In genomic region chr3:51222834-51223460, GRCm38 (mm10) we compare ENCODE assay signal across 12 mouse cellular contexts. TPM values are rescaled to one million over a fixed set of nuclear protein-coding genes. Genes with fewer than 3 reads are reported as not detected.
A peak's percentile ranks its signal among the peaks of the same experiment; 100 is the strongest.
DNase-seq lines count a peak whose midpoint lies in the region; ATAC-seq and TF ChIP-seq lines count a peak whose summit lies in the region.
"Had no signal": no experiment of that assay in that cellular context is flagged by ENCODE, and none has a peak within 500 bp of the region (broad histone marks: within the 10 kb centered on the region; RNA-seq: fewer than 3 reads in every experiment).

No protein-coding gene starts in this region.

- peaks cover 1% of the 10 kb centered on the region for H3K4me1 ChIP-seq in heart, adult 2 months (ENCODE audit: control insufficient read depth, insufficient read depth, low read length)
- H3K4me1 ChIP-seq in kidney, postnatal 0 days (replicated peaks; ENCODE audit: insufficient read depth, low read length), result peaks cover 20% of the 10 kb centered on the region
- peaks cover 6 to 16% of the 10 kb centered on the region in 2 experiments for H3K4me1 ChIP-seq in ES-E14 (ENCODE audit: control insufficient read depth in 2 of 2, insufficient read depth in 2 of 2, low read length in 2 of 2, poor library complexity in 1 of 2)
- peaks cover 39% of the 10 kb centered on the region for H3K4me1 ChIP-seq in liver, embryonic 15.5 days (replicated peaks)

- peak overlapping the region; percentile 100 for H3K27ac ChIP-seq in heart, adult 2 months
- 0 out of 2 replicates have a peak overlapping the region, but pooled peaks have one; percentile 97 for H3K27ac ChIP-seq in kidney, postnatal 0 days
- peak overlapping the region; percentile 93; the same call in 1 of the 2 replicates for H3K27ac ChIP-seq in ES-E14 (ENCODE audit: insufficient read depth, low read depth, low read length, poor library complexity, severe bottlenecking)
- no peak overlapping the region for H3K27ac ChIP-seq in liver, embryonic 15.5 days (replicated peaks)

- H3K36me3 ChIP-seq in heart, adult 2 months (ENCODE audit: control insufficient read depth, insufficient read depth, low read length), result no peaks in the 10 kb centered on the region; the same call in 1 of the 2 replicates
- H3K36me3 ChIP-seq in kidney, postnatal 0 days (ENCODE audit: insufficient read depth, low read length), result no peaks in the 10 kb centered on the region
- H3K36me3 ChIP-seq in ES-E14 (ENCODE audit: control insufficient read depth, insufficient read depth, low read length, poor library complexity, severe bottlenecking), result no peaks in the 10 kb centered on the region
- H3K36me3 ChIP-seq in liver, embryonic 15.5 days (replicated peaks), result 0 out of 2 replicates have a peak, but pooled peaks cover 6% of the 10 kb centered on the region

- DNase-seq in heart, adult 2 months, result no peak
- DNase-seq in heart, postnatal 4 days, result no peak
- DNase-seq in kidney, postnatal 0 days (ENCODE audit: low spot score), result peak; percentile 44
- DNase-seq in kidney, postnatal 25 days, result no peak
- DNase-seq in ES-E14 (ENCODE audit: low read depth, low spot score), result no peak
- DNase-seq in testis, postnatal 14 days (ENCODE audit: low spot score), result no peak
- no peak for DNase-seq in layer of hippocampus, adult 9-10 months (ENCODE audit: low spot score)
- DNase-seq: midbrain, embryonic 14.5 days; thymus, postnatal 25 days had no signal

- ATAC-seq in kidney, postnatal 0 days (replicated peaks; ENCODE audit: low FRiP score, low read depth), result no peak
- no peak for ATAC-seq in liver, embryonic 15.5 days (ENCODE audit: insufficient read depth)
- ATAC-seq: forebrain, embryonic 16.5 days; hindbrain, postnatal 0 days had no signal

- no peak for TF ChIP-seq EP300 in heart, adult 2 months (IDR thresholded peaks at IDR 0.05; ENCODE audit: insufficient read depth, low read depth, low read length)

- no peak for TF ChIP-seq POLR2A in heart, adult 2 months (IDR thresholded peaks at IDR 0.05; ENCODE audit: insufficient read depth, low read depth, low read length)

- no peak overlapping the region for H3K4me2 ChIP-seq in kidney, postnatal 0 days (ENCODE audit: low read length)
- H3K4me2 ChIP-seq in liver, embryonic 15.5 days, result 0 out of 2 replicates have a peak overlapping the region, but pooled peaks have one; percentile 92

- intact Hi-C loops in heart, adult 2 months (cut with DNase I), result loop anchor here (1.0 to 5.0 kb wide), 2 partner anchors 26 to 66 kb away; no protein-coding TSS in a partner anchor

- H3K4me3 ChIP-seq in heart, adult 2 months, result no peak overlapping the region
- H3K4me3 ChIP-seq in kidney, postnatal 0 days (replicated peaks; ENCODE audit: low read depth, low read length), result no peak overlapping the region
- peak overlapping the region; percentile 86 to 94; a peak in 3 of 4 replicates for H3K4me3 ChIP-seq in ES-E14 (ENCODE audit: insufficient read depth in 1 of 2, low read depth in 1 of 2, low read length in 2 of 2, poor library complexity in 1 of 2, severe bottlenecking in 1 of 2)
- no peak overlapping the region for H3K4me3 ChIP-seq in liver, embryonic 15.5 days (replicated peaks)

- in situ Hi-C loops in ES-E14 (cut with MboI; ENCODE audit: low sequenced_read_pairs in 2 of 2, unreplicated experiment in 2 of 2), result no loop called here

- no peaks in the 10 kb centered on the region for H3K9me3 ChIP-seq in kidney, postnatal 0 days (replicated peaks; ENCODE audit: low read length)
- no peaks in the 10 kb centered on the region for H3K9me3 ChIP-seq in ES-E14 (ENCODE audit: control insufficient read depth, insufficient read depth, low read depth, low read length)
- no peaks in the 10 kb centered on the region for H3K9me3 ChIP-seq in liver, embryonic 15.5 days (replicated peaks)

- TF ChIP-seq CTCF in heart, adult 2 months (IDR thresholded peaks at IDR 0.05), result no peak
- TF ChIP-seq CTCF in kidney, postnatal 0 days (IDR thresholded peaks at IDR 0.05; ENCODE audit: low read depth), result peak; percentile 17; the same call in 1 of the 2 replicates

- H3K27me3 ChIP-seq in heart, adult 2 months (ENCODE audit: control insufficient read depth, insufficient read depth, low read length), result no peaks in the 10 kb centered on the region
- H3K27me3 ChIP-seq in kidney, postnatal 0 days (ENCODE audit: insufficient read depth, low read length), result no peaks in the 10 kb centered on the region
- peaks cover 9% of the 10 kb centered on the region for H3K27me3 ChIP-seq in liver, embryonic 15.5 days

- H3K79me2 ChIP-seq in heart, adult 2 months (replicated peaks; ENCODE audit: control insufficient read depth, insufficient read depth, low read length), result peaks cover 2% of the 10 kb centered on the region; the same call in 1 of the 2 replicates

- 58% methylated on average over 10 of the region's 10 CpGs for WGBS in heart, adult 2 months
- WGBS in kidney, postnatal 0 days, result 34% methylated on average over 10 of the region's 10 CpGs
- 54% methylated on average over 10 of the region's 10 CpGs for WGBS in liver, embryonic 15.5 days (ENCODE audit: insufficient replicate concordance)

- H3K9ac ChIP-seq in heart, adult 2 months (ENCODE audit: low read depth, low read length), result no peak overlapping the region
- H3K9ac ChIP-seq in kidney, postnatal 0 days (ENCODE audit: low read depth, low read length), result no peak overlapping the region
- H3K9ac ChIP-seq in ES-E14 (ENCODE audit: insufficient read depth, low read depth, low read length, poor library complexity, severe bottlenecking), result peak overlapping the region; percentile 49; the same call in 1 of the 2 replicates
- no peak overlapping the region for H3K9ac ChIP-seq in liver, embryonic 15.5 days

TF ChIP-seq in ES-E14, 5 proteins besides CTCF, POLR2A, EP300 and RAD21:
- TF ChIP-seq HCFC1 (IDR thresholded peaks at IDR 0.05; ENCODE audit: borderline replicate concordance, insufficient read depth, low read length) (no peak), CHD2 (IDR thresholded peaks at IDR 0.05; ENCODE audit: low read depth, low read length) (no peak), MAFK (IDR thresholded peaks at IDR 0.05; ENCODE audit: insufficient read depth, low read depth, low read length) (no peak), ZC3H11A (IDR thresholded peaks at IDR 0.05; ENCODE audit: borderline replicate concordance, low read depth, low read length) (no peak), ZNF384 (IDR thresholded peaks at IDR 0.05; ENCODE audit: low read depth, low read length) (no peak)

RNA-seq across cellular contexts. Expression of gene Noct, which starts 1.3 kb away (rescaled TPM):
- total RNA-seq in heart, adult 2 months (2021), result 10 to 100 TPM; 39.4 to 45.1 TPM
- polyA plus RNA-seq in heart, adult 2 months (2012; rRNA removed), result 23.2 and 28.9 TPM in 2 replicates
- 10 to 100 TPM; 27.8 to 31.0 TPM for total RNA-seq in heart, postnatal 4 days (2021)
- polyA plus RNA-seq in kidney, postnatal 0 days (2015; fragmentation: Nextera tagmentation; extraction: Ambion mirVana), result 6.0 and 7.1 TPM in 2 replicates
- 39.3 and 53.4 TPM in 2 replicates for total RNA-seq in ES-E14 (2012; rRNA removed)
- 22.0 and 24.2 TPM in 2 replicates for polyA plus RNA-seq in liver, embryonic 15.5 days (2015; fragmentation: Nextera tagmentation; extraction: Ambion mirVana)

Comparison
In these comparisons a context has a peak if more than half of its experiments do, and no peak if none do; other contexts are left out.
1. H3K4me3 ChIP-seq: peak in ES-E14 (2 of 2); none in heart, adult 2 months (single experiment), kidney, postnatal 0 days (single experiment) and liver, embryonic 15.5 days (single experiment).